Mouse (Mus musculus) left cerebral cortex, postnatal 25 days (tissue): ENCODE measurements around the gene Tulp4. TPM values are rescaled to one million over a fixed set of nuclear protein-coding genes. Genes with fewer than 3 reads are reported as not detected.

Source experiments
- DNase-seq, 2 experiments: peaks; one replicate each; pipeline ENCODE4 v3.0.0; 2022; ENCODE audit warnings: low spot score in 2 of 2, mixed read lengths in 1 of 2
- intact Hi-C: fragments of 180-260 bp; cut with DNase I; formaldehyde crosslinking; loops from one replicate; pipeline ENCODE4 v1.15.1; 2025
- total RNA-seq, 2 experiments: library from RNA; stranded (reverse); gene quantifications; 2 replicates each; pipeline ENCODE4 v1.2.3; 2021

The Tulp4 gene
- total RNA-seq, 2 experiments from 2014 or later, result 263 to 279 TPM

DNA sequence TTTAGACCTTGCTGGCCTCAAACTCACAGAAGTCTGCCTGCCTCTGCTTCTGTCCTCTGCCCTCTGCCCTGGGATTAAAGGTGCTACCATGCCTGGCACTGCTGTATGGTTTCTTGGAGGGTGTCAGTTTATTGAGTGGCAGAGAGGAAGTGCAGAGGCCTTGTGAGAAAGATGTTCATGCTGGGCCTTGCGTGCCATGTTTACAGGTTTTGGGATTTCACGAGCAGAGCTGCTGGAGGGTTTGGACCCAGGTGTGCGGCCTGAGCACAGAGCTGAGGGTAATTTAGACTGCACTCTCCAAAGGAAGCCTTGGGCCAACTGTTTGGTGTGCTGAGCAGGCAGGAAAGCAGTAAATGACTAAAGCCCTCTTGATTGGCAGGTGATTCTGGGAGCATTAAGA, 11.7 kb downstream of the Tulp4 start:
- intact Hi-C loops, result no loop called here
- no peak for DNase-seq

GRCm38 (mm10) chr17:6118861-6119260, 12.6 kb downstream of the Tulp4 start:
- intact Hi-C loops, result no loop called here
- DNase-seq, result no peak

DNA sequence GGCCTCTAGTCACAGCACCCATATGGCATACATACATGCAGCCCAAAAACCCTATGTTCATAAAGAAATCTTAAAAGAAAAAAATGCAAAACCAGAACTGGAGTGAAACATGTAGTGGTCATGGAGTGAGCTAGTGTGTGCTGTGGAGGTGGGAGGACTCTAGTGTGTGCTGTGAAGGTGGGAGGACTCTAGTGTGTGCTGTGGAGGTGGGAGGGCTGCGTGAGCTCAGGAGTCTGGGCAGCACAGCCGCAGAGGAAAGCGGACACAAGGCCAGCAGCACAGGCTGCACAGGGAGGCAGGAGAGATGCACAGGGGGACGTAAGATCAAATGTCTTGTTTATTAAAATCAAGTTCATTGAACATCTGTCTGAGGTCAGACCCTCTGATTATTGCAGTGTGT, 17.5 kb downstream of the Tulp4 start:
- peak in 1 of 2 experiments; percentile 40 for DNase-seq
- intact Hi-C loops, result no loop called here

DNA sequence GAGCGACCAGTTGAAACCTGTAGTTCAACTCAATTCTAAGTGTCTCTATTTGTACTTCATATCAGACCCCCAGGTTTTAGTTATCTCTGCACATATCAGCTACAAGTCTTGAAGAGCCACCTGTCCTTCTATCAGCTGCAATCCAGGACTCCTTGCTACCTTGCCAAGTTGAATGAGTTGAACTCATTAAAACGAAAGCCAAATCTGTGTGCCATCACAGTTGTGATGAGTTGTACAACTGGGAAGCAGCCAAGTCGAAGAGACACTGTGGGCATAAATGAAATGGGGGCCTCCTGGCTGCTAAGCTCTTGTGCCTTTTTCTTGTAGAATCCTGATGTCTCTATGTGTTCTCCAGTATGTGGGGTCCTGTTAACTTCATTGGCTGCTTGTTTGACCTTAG, 19.2 kb downstream of the Tulp4 start:
- no peak for DNase-seq
- intact Hi-C loops, result loop anchor here (5.0 kb wide), 1 partner anchor 57 kb away; no protein-coding TSS in a partner anchor

- DNase-seq, result no peak
- intact Hi-C loops, result loop anchor here (5.0 kb wide), 1 partner anchor 54 kb away; no protein-coding TSS in a partner anchor
Observed at GRCm38 (mm10) chr17:6128039-6128438, 21.8 kb downstream of the Tulp4 start.

DNA sequence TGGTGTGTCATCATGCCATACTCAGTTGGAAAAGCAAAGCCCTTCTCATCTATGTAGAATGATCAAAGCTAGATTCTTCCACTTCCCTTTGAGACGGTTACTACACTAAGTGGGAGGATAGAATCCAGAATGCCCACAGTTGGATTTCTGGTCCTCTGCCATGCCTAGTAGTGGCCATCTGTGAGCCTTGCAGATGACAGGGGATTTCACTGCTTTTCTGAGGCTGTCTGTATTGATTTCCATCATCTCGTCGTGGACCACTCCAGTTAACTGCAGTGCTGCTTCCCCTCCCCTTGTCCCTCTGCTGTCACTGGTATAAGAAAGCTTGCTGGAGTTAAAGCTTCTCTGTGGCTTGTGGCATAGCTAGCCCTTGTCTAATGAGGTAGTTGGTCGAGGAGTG, 23.1 kb downstream of the Tulp4 start:
- intact Hi-C loops, result loop anchor here (5.0 kb wide), 1 partner anchor 53 kb away; no protein-coding TSS in a partner anchor
- peak in 1 of 2 experiments; percentile 45 for DNase-seq

DNA sequence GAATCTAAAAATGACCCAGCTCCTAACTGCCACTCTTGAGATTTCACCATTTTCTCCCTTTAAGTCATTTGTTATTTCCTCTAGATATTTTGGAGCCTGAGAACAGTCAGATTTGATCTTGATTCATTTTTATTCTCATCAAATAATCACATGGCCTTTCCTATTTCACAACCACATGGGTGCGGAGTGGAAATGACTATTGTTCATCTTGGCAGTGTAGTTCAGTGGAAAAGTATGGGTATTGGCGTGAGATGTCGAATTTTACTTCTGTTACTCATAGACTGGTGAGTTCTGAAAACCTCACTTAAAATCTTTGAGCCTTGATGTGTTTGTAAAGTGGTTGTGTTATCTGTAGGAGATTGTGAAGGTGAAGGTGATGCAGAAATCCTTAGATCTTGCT, 24.8 kb downstream of the Tulp4 start:
- intact Hi-C loops, result no loop called here
- no peak for DNase-seq

- no peak for DNase-seq
- intact Hi-C loops, result no loop called here
Observed at GRCm38 (mm10) chr17:6140875-6141274, 34.6 kb downstream of the Tulp4 start.

DNA sequence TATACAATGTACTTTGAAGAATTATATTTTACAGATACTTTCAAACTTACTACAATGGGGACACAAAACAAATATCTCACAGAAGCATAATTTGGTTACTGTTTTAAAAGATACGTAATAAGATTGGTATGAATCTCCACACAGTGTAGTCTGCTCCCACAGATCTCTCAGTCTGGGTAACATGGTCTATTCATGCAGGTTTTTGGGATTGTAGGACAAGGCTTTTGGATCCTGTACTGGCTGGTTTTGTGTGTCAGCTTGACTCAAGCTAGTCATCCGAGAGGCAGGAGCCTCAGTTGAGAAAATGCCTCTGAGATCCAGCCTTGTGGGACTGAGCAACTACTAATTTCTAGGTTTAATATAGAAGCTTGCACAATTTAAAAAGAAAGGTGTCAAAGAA, 35.1 kb downstream of the Tulp4 start:
- DNase-seq, result no peak
- intact Hi-C loops, result no loop called here

GRCm38 (mm10) chr17:6145244-6145643, 39.0 kb downstream of the Tulp4 start:
- DNase-seq, result no peak
- intact Hi-C loops, result no loop called here

DNA sequence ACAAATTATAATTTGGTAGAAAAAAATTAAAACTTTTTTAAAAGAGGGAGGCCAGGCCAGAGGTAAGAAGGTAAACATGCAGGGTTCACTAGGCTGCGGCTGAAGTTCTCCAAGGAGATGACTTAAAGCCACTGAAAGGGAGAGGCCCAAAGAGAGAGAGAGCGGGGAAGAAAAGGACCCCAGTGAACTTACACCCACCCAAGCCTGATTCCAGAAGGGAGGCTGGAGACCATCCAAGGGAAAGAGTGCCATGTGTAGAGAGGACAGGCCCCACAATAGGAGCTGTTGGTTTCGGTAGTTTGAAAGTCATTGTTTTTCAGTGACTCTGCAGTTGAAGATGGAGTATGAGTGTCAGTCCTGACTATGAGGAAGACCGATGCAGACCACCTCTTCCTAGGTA, 46.7 kb downstream of the Tulp4 start:
- intact Hi-C loops, result no loop called here
- DNase-seq, result no peak

- intact Hi-C loops, result no loop called here
- no peak for DNase-seq
Observed at GRCm38 (mm10) chr17:6153581-6153980, 47.3 kb downstream of the Tulp4 start.

DNA sequence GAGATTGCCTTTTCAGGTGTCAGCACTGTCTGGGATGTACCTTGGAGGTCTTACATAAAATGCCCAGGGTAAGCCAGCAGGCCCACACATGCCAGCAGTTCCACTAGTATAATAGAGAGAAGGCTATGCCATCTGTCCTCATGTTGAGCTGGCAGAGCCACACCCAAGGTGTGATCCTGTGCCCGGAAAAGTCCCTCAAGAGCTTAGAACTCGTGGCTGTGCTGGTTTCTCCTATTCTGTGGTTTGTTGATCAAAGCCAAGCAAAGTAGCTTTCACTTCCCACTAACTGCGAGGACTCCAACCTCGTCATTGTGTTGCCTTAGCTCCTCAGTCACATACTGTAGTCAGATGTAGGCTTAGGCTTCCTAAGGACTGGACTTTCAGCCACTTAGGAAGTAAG, 48.1 kb downstream of the Tulp4 start:
- intact Hi-C loops, result no loop called here
- DNase-seq, result no peak

DNA sequence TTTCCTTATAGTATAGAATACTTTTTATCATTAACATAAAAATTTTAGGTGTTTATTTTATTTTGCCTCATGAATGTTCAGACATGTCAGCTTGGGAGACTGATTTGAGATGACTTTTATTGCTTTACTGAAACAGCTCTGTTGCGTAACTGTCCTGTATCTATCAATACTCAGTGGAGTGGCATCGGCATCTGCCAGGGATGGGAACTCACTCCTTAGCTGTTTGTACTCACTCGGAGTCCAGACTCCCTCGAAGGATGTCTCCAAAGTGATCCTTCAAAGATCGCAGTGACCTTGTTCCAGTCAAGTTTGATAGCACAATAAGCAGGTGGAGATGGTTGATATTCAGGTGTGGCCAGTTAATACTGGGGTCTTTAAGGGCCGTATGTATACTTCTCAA, 54.3 kb downstream of the Tulp4 start:
- intact Hi-C loops, result no loop called here

DNA sequence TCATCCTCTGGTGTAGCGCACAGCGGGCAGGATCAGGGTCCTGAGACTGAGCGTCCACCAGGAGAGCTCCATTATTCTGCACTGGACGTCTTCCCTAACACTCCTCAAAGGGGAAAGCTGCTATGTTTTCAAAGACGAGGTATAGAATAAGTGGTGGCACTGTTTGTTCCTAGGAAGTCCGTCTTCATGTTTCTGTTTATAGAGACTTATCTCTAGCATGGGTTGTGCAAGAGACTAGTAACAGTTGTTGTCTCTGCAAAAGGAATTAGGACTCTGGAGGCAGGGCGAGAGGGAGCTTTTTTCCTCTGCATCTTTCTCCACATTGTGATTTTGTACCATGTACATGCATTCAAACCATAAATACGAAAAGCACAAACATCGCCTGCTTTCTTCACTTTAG, 55.7 kb downstream of the Tulp4 start:
- no peak for DNase-seq
- intact Hi-C loops, result no loop called here

More for the DNA sequence above, 54.3 kb downstream of the Tulp4 start:
- no peak for DNase-seq

DNA sequence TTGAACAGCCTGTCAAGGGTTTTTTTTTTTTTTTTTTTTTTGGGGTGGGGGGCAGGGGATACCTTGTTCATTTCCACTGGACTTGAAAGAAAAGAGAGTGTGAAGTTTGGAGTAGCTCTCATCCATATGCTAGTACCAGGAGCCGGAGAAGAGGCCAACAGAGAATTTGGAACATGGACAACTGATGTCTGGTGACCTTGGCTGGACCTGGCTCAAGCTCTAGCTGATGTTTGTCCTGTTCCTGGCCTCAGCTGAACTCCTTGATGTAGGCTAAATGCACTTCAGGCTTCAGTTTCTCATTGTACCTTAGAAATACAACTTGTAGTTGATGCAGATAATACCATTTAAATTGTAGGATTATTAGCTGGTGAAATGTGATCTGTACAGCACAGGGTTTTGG, 56.5 kb downstream of the Tulp4 start:
- intact Hi-C loops, result no loop called here

GRCm38 (mm10) chr17:6164911-6165310, 58.7 kb downstream of the Tulp4 start:
- intact Hi-C loops, result no loop called here
- no peak for DNase-seq

More for the DNA sequence above, 56.5 kb downstream of the Tulp4 start:
- DNase-seq, result no peak

DNA sequence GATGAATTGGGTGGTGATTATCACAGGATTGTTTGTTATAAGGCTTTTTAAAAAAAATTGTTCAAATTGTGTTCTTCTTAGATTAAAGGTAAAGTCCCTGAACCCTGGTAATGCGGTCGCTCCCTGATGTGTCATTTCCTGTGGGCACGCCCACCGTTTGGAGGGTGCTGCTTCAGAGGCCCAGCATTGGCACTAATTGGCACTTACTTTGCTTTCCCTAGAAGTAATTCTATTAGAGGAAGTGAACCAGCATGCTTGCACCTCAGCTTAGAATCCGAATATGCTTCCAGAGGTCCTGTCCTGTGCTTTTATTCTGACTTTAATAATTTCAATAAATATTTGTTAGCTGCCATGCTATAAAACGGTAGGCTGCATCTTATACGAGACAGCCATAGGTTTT, 66.2 kb downstream of the Tulp4 start:
- no peak for DNase-seq
- intact Hi-C loops, result no loop called here

DNA sequence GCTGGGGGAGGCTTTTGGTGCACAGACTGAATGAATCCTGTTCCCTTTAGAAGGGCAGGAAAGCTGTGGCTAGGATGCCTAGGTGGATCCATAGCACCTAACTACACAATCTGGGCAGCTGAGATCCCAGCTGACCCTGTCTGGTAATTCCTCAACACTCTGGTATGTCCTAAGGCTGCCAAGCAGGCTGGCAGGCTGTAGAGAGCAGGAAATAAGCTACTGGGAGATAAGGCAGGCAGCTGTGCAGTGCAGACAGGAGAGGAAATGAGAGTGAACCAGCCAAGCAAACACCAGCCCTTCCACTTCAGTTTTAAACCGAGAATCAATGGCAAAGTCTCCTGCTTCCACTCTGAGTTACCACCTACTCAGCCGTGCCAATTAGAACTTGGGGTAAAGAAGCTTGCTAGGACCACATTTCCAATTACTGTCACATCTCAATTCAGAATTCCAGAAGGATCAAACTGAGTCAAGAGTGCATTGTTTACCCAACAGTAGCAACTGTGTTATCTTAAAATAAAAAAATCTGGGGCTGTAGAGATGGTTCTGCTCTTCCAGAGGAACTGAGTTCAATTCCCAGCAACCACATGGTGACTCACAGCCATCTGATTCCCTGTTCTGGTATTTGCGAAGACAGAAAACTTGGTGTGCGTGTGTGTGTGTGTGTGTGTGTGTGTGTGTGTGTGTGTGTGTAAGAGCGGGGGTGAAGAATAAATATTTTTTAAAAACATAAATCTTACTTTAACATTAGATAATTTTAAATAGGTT, 66.9 kb downstream of the Tulp4 start:
- intact Hi-C loops, result no loop called here
- peak in 1 of 2 experiments; percentile 66 for DNase-seq

DNA sequence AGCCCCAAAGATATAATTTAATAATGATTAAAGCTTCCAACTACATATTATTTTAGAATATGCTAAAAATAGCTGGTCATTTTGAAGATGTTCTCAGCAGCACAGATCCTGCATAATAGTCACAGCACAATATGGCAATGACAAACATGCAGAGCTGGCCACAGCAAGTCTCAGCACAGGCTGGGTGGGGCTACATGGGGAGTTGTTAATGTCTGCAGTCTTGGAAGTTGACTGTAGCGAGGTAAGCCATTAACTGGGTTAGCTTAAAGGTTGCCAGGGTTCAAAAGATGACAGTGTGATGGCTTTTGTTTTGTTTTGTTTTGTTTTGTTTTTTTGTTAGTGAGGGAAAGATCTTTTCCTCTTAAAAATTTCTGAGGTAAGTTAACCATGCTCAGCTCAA, 68.3 kb downstream of the Tulp4 start:
- intact Hi-C loops, result no loop called here
- no peak for DNase-seq

DNA sequence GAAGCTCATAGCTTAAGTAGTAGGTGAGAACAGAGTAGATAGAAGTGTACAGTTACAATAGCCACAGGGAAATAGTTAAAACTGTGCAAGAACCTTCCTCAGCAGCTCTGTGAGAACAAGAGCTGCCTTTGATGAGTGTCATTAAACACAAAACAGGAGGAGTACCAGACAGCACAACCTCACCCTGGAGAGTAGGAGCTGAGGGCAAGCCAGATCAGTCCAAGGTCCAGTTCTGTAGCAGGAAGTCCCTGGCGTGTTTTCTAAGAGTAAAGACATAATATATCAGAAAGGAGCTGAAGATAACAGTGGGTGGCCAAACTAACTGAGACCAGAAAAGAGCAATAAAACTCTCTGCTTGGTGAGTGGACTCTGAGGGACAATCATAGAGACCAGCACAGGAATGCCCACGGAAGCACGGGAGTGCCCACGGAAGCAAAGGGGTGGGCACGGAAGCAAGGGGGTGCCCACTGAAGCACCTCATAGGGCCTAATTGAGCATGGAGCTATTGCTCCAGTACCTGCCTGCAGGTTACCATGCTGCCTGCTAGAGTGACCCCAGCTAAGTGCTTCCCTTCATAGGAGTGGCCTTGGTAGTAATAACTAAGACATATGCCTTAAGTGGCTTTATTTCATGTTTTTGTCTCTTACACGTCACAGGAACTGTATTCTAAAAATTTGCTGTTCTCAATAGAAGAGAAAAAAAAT, 72.5 kb downstream of the Tulp4 start:
- DNase-seq, result no peak
- intact Hi-C loops, result no loop called here
